In genomic region chr3:155298206-155298605, GRCm38 (mm10) we compare ENCODE assay signal across 25 mouse cellular contexts.
DNase-seq lines count a peak whose midpoint lies in the region; ATAC-seq lines count a peak whose summit lies in the region.
"Had no signal": no experiment of that assay in that cellular context is flagged by ENCODE, and none has a peak within 500 bp of the region (broad histone marks: within the 10 kb centered on the region; RNA-seq: fewer than 3 reads in every experiment).

No protein-coding gene starts in this region.

- H3K27me3 ChIP-seq in kidney, embryonic 15.5 days: no peaks in the 10 kb centered on the region
- H3K27me3 ChIP-seq: embryonic facial prominence, embryonic 15.5 days; heart, embryonic 13.5 days; hindbrain, embryonic 15.5 days; liver, embryonic 12.5 days had no signal

- no peaks in the 10 kb centered on the region for H3K9me3 ChIP-seq in kidney, embryonic 15.5 days (replicated peaks)
- H3K9me3 ChIP-seq: embryonic facial prominence, embryonic 15.5 days; heart, embryonic 13.5 days; hindbrain, embryonic 10.5 days; hindbrain, embryonic 15.5 days; liver, embryonic 12.5 days had no signal

- H3K9ac ChIP-seq in kidney, embryonic 15.5 days: no peak overlapping the region
- H3K9ac ChIP-seq: embryonic facial prominence, embryonic 15.5 days; heart, embryonic 13.5 days; hindbrain, embryonic 15.5 days; liver, embryonic 12.5 days; liver, postnatal 0 days had no signal

- peak; percentile 29; the same call in 1 of the 2 replicates for ATAC-seq in kidney, embryonic 15.5 days (replicated peaks; ENCODE audit: low FRiP score)
- ATAC-seq: inflammation-experienced regulatory T-cells, adult 6 months; liver, embryonic 12.5 days; liver, postnatal 0 days had no signal

- no peak overlapping the region for H3K4me3 ChIP-seq in kidney, embryonic 15.5 days (replicated peaks)
- H3K4me3 ChIP-seq: embryonic facial prominence, embryonic 15.5 days; heart, adult 2 months; heart, embryonic 13.5 days; hindbrain, embryonic 10.5 days; hindbrain, embryonic 15.5 days; left cerebral cortex, adult 2 months; liver, embryonic 12.5 days had no signal

- WGBS in kidney, embryonic 15.5 days: 34% methylated on average over 3 of the region's 3 CpGs

- no peak overlapping the region for H3K4me2 ChIP-seq in kidney, embryonic 15.5 days
- H3K4me2 ChIP-seq: embryonic facial prominence, embryonic 15.5 days; heart, embryonic 13.5 days; hindbrain, embryonic 15.5 days; liver, embryonic 12.5 days had no signal

- peak; percentile 20 for DNase-seq in adrenal gland, adult 8-10 months
- no peak for DNase-seq in adrenal gland, postnatal 14 days
- DNase-seq in kidney, adult 11 months: no peak
- peak; percentile 11 for DNase-seq in forelimb bud, embryonic 11.5 days (ENCODE audit: low read depth, low spot score)
- DNase-seq in retina, postnatal 1 day: peak; percentile 48
- DNase-seq in layer of hippocampus, adult 8-10 months (ENCODE audit: low spot score in 2 of 2): no peak
- DNase-seq: cerebellum, adult 2 months; cerebellum, postnatal 14 days; heart, adult 2 months; heart, postnatal 14 days; kidney, adult 2 months; kidney, postnatal 25 days; liver, postnatal 0 days; lung, postnatal 4 days; midbrain, embryonic 14.5 days; thymus, adult 2 months; thymus, postnatal 36 days had no signal

- no peak overlapping the region for H3K27ac ChIP-seq in kidney, embryonic 15.5 days
- H3K27ac ChIP-seq: embryonic facial prominence, embryonic 15.5 days; heart, adult 2 months; heart, embryonic 13.5 days; hindbrain, embryonic 10.5 days; hindbrain, embryonic 15.5 days; left cerebral cortex, adult 2 months; liver, embryonic 12.5 days had no signal

- no peaks in the 10 kb centered on the region for H3K4me1 ChIP-seq in kidney, embryonic 15.5 days
- H3K4me1 ChIP-seq: embryonic facial prominence, embryonic 15.5 days; heart, embryonic 13.5 days; hindbrain, embryonic 10.5 days; hindbrain, embryonic 15.5 days; liver, embryonic 12.5 days had no signal

- no peaks in the 10 kb centered on the region for H3K36me3 ChIP-seq in kidney, embryonic 15.5 days
- H3K36me3 ChIP-seq: embryonic facial prominence, embryonic 15.5 days; heart, embryonic 13.5 days; hindbrain, embryonic 10.5 days; hindbrain, embryonic 15.5 days; liver, embryonic 12.5 days had no signal

Comparison
In these comparisons a context has a peak if more than half of its experiments do, and no peak if none do; other contexts are left out.
1. DNase-seq: peak in adrenal gland, adult 8-10 months (single experiment), forelimb bud, embryonic 11.5 days (single experiment) and retina, postnatal 1 day (single experiment); none in adrenal gland, postnatal 14 days (single experiment), kidney, adult 11 months (single experiment) and layer of hippocampus, adult 8-10 months (0 of 2).